Mouse (Mus musculus) olfactory bulb, adult 2 months (tissue): ENCODE measurements around the gene Psmd13.

ENCODE experiments used
- CTCF ChIP-seq: fragments of 200-500 bp; IDR thresholded peaks from 2 replicates; pipeline ENCODE4 v1.5.1; 2012; ENCODE audit warnings: low read depth, mild to moderate bottlenecking, low read length, moderate library complexity; ENCODE audit not compliant: insufficient read depth
- POLR2A ChIP-seq: fragments of 200-500 bp; IDR thresholded peaks from 2 replicates; pipeline ENCODE4 v1.6.1; 2012; ENCODE audit warnings: mild to moderate bottlenecking, low read depth, low read length, moderate library complexity; ENCODE audit not compliant: insufficient read depth

GRCm38 (mm10) chr7:140858746-140859145, 23.0 kb upstream of the Psmd13 start:
- TF ChIP-seq CTCF (no peak), POLR2A (no peak)
